ENCODE assay signal across 14 mouse cellular contexts in genomic region chr2:114580714-114581113, GRCm38 (mm10).
"Had no signal": no experiment of that assay in that cellular context is flagged by ENCODE, and none has a peak within 500 bp of the region (broad histone marks: within the 10 kb centered on the region; RNA-seq: fewer than 3 reads in every experiment).

No protein-coding gene starts in this region.

- H3K36me3 ChIP-seq: kidney, embryonic 15.5 days; limb, embryonic 13.5 days; neural tube, embryonic 15.5 days; stomach, embryonic 15.5 days had no signal

- H3K9me3 ChIP-seq: kidney, embryonic 15.5 days; limb, embryonic 13.5 days; neural tube, embryonic 15.5 days; stomach, embryonic 15.5 days had no signal

- DNase-seq: kidney, adult 11 months; kidney, postnatal 14 days; left cerebral cortex, postnatal 4 days; lung, adult 18-20 months; right cerebral cortex, postnatal 4 days; spleen, adult 18-20 months; thymus, adult 2 months; thymus, postnatal 25 days had no signal

- H3K9ac ChIP-seq: kidney, embryonic 15.5 days; limb, embryonic 13.5 days; liver, embryonic 14.5 days; neural tube, embryonic 15.5 days; stomach, embryonic 15.5 days had no signal

- H3K4me2 ChIP-seq: kidney, embryonic 15.5 days; limb, embryonic 13.5 days; neural tube, embryonic 15.5 days; stomach, embryonic 15.5 days had no signal

- H3K27me3 ChIP-seq: kidney, embryonic 15.5 days; limb, embryonic 13.5 days; neural tube, embryonic 15.5 days; stomach, embryonic 15.5 days had no signal

- H3K27ac ChIP-seq: kidney, embryonic 15.5 days; limb, embryonic 13.5 days; liver, embryonic 14.5 days; neural tube, embryonic 15.5 days; stomach, embryonic 15.5 days had no signal

- H3K4me3 ChIP-seq: kidney, embryonic 15.5 days; limb, embryonic 13.5 days; myocyte; neural tube, embryonic 15.5 days; stomach, embryonic 15.5 days had no signal

- H3K4me1 ChIP-seq: kidney, embryonic 15.5 days; limb, embryonic 13.5 days; neural tube, embryonic 15.5 days; stomach, embryonic 15.5 days had no signal
